Mouse (Mus musculus) megakaryocyte, embryonic 14.5 days (primary cell): ENCODE measurements at regions not wholly inside any gene's neighbourhood (a gene's known extent, or its start where the extent isn't known, plus 50 kb on each side); places are given as distances from the start of the nearest gene placed in this dataset.

Experiments used
- H3K27me3 ChIP-seq: replicated peaks from 2 replicates; pipeline ENCODE3; 2012; ENCODE audit warnings: inconsistent platforms
- H3K36me3 ChIP-seq: replicated peaks from 2 replicates; pipeline ENCODE3; 2012; ENCODE audit warnings: low read length, inconsistent platforms, mixed read lengths
- H3K4me1 ChIP-seq: 2 replicates; pipeline ENCODE4 v1.6.1; 2012; ENCODE audit warnings: inconsistent platforms
- H3K4me3 ChIP-seq: replicated peaks from 2 replicates; pipeline ENCODE3; 2012; ENCODE audit warnings: moderate library complexity, mild to moderate bottlenecking, inconsistent platforms
- H3K9me3 ChIP-seq: 2 replicates; pipeline ENCODE4 v1.6.1; 2012; ENCODE audit warnings: inconsistent platforms
- FLI1 ChIP-seq: IDR thresholded peaks from 2 replicates; pipeline ENCODE4 v1.6.1; 2012; ENCODE audit warnings: low read length, inconsistent platforms, mixed read lengths
- GATA1 ChIP-seq: IDR thresholded peaks from 3 replicates; pipeline ENCODE4 v1.6.1; 2012; ENCODE audit warnings: mixed read lengths, low read length, inconsistent platforms, borderline replicate concordance

DNA sequence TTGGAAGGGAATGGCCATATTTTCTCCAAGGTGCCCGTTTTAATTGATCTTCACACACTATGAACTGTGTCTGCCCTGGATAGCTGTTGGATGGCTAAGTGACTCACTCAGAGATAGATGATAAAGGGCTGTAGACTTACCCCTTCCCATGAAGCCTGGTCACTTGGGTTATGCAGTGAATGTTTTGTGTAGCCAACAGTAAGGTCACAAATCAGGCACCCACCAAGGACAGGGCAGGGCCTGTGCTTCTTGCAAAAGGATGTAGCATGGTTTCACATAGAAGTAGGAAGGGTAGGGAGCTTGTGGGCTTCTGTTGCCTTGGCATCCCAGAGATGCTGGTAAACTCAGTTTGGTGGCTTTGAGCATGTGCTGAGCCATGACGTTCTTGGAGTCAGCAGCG, 263.1 kb downstream of the Dysf start:
- peaks cover 6% of the 10 kb centered on the region for H3K27me3 ChIP-seq
- no peak overlapping the region for H3K4me3 ChIP-seq
- no peaks in the 10 kb centered on the region for H3K4me1 ChIP-seq
- peaks cover 14% of the 10 kb centered on the region; the same call in 1 of the 2 replicates for H3K9me3 ChIP-seq
- TF ChIP-seq GATA1 (no peak), FLI1 (no peak)
- no peaks in the 10 kb centered on the region for H3K36me3 ChIP-seq

DNA sequence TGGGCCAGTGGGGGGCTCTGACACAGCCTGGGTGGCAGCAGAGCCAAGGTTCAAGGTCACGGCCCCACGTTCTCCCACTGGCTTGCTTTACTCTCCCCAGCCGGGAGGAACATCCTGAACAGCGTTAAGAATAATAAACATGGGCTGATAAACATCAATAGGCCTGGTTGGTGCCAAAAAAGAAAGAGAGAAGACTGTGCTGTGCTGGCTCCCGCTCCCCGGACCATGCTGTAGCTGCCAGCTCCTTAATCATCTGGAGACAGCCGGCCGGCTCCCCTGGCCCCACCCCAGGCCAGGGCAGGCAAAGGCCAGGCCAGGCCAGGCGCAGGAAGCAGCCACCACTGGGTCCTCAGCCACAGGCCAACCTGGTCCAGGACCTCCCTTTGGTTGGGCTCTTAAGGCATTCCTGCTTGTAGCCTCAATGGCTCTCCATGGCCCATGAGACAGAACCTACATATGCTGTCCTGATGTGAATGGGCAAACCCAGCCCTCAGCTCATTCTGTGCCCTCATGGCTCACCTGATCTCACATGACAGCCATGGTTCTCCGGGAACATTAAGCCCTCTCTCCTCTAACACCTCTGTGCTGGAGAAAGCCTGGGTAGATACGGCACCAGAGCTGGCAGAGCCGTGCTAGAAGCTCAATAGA, 262.3 kb downstream of the Dysf start:
- H3K36me3 ChIP-seq = no peaks in the 10 kb centered on the region
- no peak overlapping the region for H3K4me3 ChIP-seq
- H3K4me1 ChIP-seq = no peaks in the 10 kb centered on the region
- peaks cover 14% of the 10 kb centered on the region; the same call in 1 of the 2 replicates for H3K9me3 ChIP-seq
- peaks cover 6% of the 10 kb centered on the region for H3K27me3 ChIP-seq
- no peak for TF ChIP-seq GATA1
- no peak for TF ChIP-seq FLI1

- no peaks in the 10 kb centered on the region for H3K4me1 ChIP-seq
- no peak overlapping the region for H3K4me3 ChIP-seq
- peaks cover 14% of the 10 kb centered on the region; the same call in 1 of the 2 replicates for H3K9me3 ChIP-seq
- peaks cover 6% of the 10 kb centered on the region for H3K27me3 ChIP-seq
- TF ChIP-seq FLI1 = no peak
- TF ChIP-seq GATA1 = no peak
- H3K36me3 ChIP-seq = no peaks in the 10 kb centered on the region
Measured at GRCm38 (mm10) chr6:84269478-84269877, 261.1 kb downstream of the Dysf start.

DNA sequence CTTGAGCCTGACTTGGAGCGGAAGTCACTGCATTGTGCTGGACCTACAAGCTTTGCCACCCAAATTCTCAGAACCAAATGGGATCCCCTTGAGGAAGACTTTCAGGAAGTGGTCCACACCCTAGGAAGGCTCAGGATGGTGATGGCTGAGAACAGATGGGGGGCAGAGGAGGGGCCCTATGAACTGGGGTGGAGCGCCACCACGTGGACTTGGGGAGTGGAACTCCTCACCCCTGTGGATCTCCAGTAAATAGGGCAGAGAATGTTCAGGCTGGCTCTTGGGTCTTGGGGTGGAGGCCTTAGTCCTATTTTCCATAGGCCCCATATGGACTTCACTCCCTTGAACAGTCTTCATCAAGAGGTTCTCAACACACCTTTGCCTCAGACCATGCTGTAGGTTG, 260.6 kb downstream of the Dysf start:
- H3K9me3 ChIP-seq = peaks cover 10% of the 10 kb centered on the region; the same call in 1 of the 2 replicates
- H3K27me3 ChIP-seq = peaks cover 6% of the 10 kb centered on the region
- TF ChIP-seq FLI1 (no peak), GATA1 (no peak)

GRCm38 (mm10) chr6:84268111-84268510, 259.7 kb downstream of the Dysf start:
- Histone ChIP-seq H3K36me3 (no peaks in the 10 kb centered on the region), H3K4me3 (no peak overlapping the region), H3K4me1 (no peaks in the 10 kb centered on the region), H3K9me3 (peaks cover 6% of the 10 kb centered on the region; the same call in 1 of the 2 replicates), H3K27me3 (peaks cover 6% of the 10 kb centered on the region)
- no peak for TF ChIP-seq FLI1
- TF ChIP-seq GATA1 = no peak

More for the DNA sequence above, 260.6 kb downstream of the Dysf start:
- H3K36me3 ChIP-seq = no peaks in the 10 kb centered on the region
- H3K4me1 ChIP-seq = no peaks in the 10 kb centered on the region
- H3K4me3 ChIP-seq = no peak overlapping the region

DNA sequence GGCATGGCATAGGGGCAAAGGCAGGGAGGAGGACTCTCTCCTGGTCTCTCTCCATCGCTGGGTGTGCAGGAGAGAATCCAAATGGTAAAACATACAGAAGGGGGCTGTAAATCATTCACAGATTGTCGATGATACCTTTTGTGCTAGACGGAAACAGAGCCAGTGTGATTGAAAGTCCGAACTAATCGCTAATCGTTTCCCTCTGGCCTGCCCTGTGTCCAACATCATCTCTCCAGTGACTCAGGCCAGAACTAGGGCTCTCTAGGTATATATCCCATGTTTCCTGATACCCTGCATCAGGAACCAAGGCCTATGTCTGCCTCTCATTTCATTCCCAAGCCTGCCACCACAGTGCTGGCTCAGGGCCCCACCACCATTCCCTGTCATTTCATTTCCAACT, 259.1 kb downstream of the Dysf start:
- TF ChIP-seq FLI1 = no peak
- TF ChIP-seq GATA1 = no peak
- Histone ChIP-seq H3K4me3 (no peak overlapping the region), H3K36me3 (no peaks in the 10 kb centered on the region), H3K9me3 (peaks cover under 1% of the 10 kb centered on the region; the same call in 1 of the 2 replicates), H3K4me1 (no peaks in the 10 kb centered on the region), H3K27me3 (peaks cover 3% of the 10 kb centered on the region)

- Histone ChIP-seq H3K4me1 (no peaks in the 10 kb centered on the region), H3K27me3 (peaks cover 3% of the 10 kb centered on the region), H3K36me3 (no peaks in the 10 kb centered on the region), H3K9me3 (no peaks in the 10 kb centered on the region), H3K4me3 (no peak overlapping the region)
- TF ChIP-seq GATA1 = no peak
- no peak for TF ChIP-seq FLI1
Measured at GRCm38 (mm10) chr6:84266736-84267135, 258.3 kb downstream of the Dysf start.

GRCm38 (mm10) chr6:84264681-84265080, 256.3 kb downstream of the Dysf start:
- TF ChIP-seq FLI1 (no peak), GATA1 (no peak)

DNA sequence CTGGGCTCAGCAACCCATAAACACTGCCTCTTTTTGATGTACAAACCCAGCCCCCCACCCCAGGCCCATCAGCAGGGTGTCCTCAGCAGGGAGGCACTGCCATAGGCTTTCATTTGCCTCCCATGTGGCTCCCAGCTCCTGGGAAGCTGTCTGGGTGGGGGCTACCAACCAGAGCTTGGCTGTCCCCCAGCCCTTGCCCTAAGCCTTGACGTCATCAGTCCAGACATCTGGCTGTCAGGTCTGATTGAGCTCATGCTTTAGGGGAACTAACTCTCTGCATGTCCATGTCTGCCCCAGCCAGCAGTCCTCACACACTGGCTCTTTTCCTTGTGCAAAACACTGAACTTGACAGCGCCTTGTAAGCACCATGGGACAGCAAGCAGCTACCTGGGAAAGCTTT, 255.3 kb downstream of the Dysf start:
- Histone ChIP-seq H3K4me3 (no peak overlapping the region), H3K4me1 (no peaks in the 10 kb centered on the region), H3K9me3 (no peaks in the 10 kb centered on the region), H3K27me3 (no peaks in the 10 kb centered on the region), H3K36me3 (no peaks in the 10 kb centered on the region)
- no peak for TF ChIP-seq FLI1
- TF ChIP-seq GATA1 = no peak

More at GRCm38 (mm10) chr6:84264681-84265080, 256.3 kb downstream of the Dysf start:
- Histone ChIP-seq H3K4me3 (no peak overlapping the region), H3K4me1 (no peaks in the 10 kb centered on the region), H3K27me3 (peaks cover 1% of the 10 kb centered on the region), H3K36me3 (no peaks in the 10 kb centered on the region), H3K9me3 (no peaks in the 10 kb centered on the region)

DNA sequence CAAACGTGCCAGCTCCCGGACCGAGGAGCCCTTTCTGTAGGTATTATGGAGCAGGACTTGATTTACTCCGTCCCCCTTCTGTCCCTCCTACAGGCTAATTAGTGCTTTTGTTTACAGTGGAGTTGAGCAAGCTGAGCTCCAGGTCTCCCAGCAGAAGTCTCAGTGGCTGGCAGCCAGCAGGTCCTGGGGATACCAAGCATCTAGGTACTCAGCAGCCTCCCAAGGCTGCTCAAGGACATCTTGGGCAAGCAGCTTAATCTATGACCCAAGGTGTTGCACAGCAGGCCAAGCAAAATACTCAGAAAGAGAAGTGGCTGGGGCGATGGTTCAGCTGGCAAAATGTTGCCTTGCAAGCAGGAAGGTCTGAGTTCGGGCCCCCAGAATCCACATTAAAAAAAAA, 254.4 kb downstream of the Dysf start:
- H3K27me3 ChIP-seq = no peaks in the 10 kb centered on the region
- no peaks in the 10 kb centered on the region for H3K36me3 ChIP-seq
- no peaks in the 10 kb centered on the region for H3K4me1 ChIP-seq
- no peaks in the 10 kb centered on the region for H3K9me3 ChIP-seq
- TF ChIP-seq FLI1 = no peak
- no peak for TF ChIP-seq GATA1
- H3K4me3 ChIP-seq = no peak overlapping the region
